Mouse (Mus musculus) testis, postnatal 10 days (tissue): ENCODE data around the gene Gm20388.

Experiments used
- DNase-seq: peaks from one replicate; pipeline ENCODE4 v3.0.0; 2021; ENCODE audit warnings: low spot score

Gene Gm20388

DNA sequence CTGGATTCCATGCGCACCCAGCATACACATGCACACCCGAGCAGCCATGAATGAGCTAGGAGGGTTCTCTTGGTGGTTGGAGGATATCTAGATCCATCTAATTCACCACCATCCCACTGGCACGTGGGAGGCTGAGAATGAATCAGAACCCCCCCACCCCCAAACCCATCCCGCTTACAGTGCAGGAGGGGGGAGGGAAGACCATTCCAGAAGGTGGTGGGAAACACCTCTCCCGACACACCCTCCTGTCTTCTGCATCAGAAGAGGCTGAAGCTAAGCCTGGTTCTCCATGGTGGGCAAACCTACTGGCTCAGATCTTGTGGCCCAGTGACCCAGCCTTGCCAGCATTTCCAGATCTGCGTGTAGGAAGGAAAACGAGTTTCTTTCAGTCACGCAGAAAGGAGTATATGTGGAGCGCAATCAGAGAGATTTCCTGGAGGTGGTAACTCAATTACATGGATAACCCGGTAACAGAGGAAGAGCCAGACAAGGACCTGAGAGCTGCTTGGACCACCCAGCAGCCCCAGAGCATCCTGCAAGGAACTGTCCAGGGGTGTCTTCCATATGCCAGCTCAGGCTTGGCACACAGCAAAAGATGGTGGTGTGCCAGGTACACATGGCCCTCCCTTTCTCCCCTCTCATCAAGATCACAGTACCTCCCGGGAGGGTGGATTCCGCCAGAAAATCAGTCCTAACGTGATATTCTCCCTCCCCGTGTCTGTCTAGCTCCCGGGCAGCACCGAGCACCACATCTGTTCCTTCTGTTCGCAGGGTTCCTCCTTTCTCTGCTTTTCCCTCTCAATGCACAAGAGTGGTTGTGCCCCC, 2765.2 kb downstream of the Gm20388 start:
- DNase-seq = no peak

DNA sequence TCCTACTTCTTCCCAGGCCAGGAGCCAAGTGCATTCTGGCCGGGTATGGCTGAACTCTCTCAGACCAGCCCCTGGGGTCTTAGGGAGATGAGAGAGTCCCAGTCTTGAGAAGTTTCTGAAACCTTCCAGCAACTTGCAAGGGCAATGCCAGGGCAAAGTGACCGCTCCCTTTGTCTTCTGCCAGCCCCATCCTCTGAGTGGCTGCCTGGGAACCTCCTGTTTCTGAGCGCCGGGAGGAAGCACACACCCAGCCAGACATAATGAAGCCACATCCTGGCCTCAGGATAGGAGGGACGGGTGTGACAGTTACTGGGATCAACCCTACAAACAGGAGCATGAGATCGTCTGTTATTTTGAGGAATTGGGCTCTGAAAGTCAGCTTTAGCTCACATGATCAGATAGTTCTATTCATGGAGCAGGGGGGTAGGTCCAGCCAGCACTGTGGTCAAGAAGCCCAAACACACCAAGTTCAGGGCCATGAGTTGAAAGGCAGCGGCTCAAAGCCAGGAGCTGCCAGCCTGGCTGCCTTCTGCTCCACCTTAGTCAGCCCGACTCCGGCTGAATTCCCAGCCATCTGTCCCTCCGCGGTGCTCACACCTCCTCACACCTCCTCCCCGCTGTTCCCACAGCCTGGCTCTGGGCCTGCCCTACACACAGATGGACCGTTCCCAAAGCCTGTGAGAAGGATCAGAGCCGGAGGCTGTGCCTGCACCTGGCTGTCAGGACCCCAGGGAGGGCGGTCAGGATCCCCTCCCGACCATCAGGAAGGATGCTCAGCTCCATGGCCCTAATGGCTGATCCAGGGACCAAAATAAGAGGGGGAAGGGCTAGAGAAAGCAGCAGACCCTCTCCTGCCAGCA, 2766.2 kb downstream of the Gm20388 start:
- no peak for DNase-seq

DNA sequence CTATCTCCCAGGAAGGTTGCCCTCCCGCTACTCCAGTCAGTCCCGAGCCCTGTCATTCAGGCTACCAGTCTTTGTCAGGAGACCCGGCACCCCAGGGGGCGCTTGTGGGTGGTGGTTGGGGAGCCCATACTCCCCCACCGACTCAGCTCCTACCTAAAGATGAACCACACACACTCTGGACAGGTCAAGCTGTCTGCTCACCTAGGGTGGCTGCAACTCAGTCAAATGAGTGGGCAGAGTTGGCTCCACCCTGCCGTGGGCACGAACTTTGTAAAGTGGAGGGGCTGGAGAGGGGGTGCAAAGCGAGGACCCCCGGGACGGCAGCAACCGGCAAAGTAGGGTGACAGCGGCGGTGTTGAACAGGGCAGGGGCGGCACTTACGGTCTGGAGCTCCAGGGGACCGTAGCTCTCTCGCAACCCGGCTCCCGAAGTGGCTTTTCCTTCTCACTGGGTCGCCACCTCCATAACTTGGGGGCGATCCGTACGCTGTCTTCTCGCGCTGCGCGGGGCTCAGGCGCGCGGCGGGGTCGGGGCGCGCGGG, 2766.9 kb downstream of the Gm20388 start:
- peak; percentile 61 for DNase-seq

DNA sequence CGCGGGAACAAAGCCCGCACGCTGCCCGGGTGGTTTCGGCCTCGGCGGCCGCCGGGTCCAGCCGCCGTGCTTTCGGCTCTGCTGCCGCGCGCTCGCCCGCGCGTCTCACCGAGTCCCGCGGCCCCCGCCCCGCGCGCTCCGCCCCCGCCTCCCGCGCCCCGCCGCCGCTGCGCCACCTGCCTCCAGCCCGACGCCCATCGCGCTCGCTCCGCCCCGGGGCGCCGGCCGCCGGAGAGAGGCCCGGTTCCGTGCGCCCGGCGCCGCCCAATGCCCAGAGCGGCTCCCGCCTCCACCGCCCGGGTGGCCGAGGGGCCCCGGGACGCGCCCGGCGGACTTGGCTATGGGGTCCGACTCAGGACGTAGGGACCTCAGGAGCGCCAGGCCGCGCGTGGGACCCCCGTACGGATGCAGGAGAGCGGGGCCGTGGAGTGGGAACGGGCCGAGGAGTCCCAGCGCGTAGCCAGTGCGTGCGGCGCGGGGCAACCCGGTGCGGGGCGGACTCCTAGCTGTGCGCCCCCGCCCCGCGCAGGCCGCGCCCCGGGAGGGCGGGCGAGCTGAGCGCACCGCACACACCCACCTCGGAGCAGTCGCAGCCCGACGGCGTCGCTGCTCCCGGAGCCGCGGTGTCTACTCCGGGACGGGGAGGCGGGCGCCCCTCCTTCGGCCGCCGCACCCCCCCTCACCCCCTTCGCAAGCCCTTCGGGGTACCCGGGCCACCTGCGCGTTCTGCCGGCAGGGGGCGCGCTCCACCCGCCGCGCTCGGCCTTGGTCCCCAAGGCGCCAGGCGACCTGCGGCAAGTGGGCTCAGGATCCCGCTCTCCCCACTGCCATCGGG, 2767.6 kb downstream of the Gm20388 start:
- peak; percentile 88 for DNase-seq

DNA sequence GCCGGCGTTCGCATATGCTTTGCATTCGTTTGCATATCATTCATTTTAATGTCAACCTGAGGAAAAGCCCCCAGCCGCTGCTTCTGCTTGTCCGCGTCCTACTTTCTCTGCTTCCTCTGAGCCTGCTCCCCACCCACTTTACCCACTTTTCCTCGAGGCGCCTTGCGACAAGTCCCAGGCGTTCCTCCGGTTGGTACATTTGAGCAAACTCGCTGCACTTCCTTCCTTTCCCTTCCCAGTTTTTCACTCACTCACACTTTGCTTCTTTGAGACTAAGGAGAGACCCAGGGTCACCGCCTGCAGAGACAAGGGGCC, 2768.2 kb downstream of the Gm20388 start:
- no peak for DNase-seq

DNA sequence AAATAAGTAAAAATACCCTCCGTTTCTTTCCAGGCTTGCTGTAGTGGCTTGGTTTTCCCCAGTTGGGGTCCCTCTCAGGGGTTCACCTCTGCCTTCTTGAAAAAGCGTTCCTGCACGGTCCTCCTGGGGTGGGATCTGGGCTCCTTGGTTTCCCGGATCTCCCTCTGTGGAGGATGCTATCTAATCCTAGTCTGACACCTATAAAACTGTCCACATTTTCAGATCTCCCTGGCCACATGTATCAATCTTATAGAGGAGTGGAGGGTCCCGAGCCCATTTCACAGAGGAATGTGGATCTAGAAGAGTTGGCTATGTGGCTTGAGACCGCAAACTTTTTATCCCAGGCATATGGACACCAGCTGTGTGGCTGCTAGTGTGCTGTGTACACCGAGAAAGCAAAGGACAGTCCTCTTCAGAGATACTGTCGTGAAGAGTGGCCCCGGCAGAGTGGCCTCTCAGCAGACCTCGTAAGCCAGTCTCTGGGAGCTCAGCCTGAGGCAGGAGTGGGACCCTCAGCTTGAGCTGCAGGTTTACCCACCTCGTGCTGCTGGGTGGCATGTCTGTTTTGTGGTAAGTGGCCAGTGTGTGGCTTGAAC, 2768.8 kb downstream of the Gm20388 start:
- DNase-seq = no peak

DNA sequence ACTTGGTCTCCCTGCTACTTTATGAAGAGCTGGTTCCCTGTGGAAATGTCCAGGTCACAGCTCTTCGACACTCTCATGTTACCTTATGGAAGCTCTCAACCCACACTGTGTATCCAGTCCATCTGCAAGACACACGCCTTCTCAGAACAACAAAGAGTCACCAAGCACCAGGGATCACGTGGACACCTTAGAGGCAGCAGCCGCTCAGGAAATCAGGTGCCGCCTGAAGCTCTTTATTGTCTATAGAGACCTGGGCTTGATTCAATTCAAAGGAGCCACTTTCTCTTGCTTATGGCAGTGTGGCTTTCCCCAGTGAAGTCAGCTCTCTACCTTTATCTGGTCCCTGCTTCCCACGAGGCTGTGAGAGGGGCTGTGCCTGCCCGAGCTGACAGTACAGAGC, 2769.5 kb downstream of the Gm20388 start:
- no peak for DNase-seq

DNA sequence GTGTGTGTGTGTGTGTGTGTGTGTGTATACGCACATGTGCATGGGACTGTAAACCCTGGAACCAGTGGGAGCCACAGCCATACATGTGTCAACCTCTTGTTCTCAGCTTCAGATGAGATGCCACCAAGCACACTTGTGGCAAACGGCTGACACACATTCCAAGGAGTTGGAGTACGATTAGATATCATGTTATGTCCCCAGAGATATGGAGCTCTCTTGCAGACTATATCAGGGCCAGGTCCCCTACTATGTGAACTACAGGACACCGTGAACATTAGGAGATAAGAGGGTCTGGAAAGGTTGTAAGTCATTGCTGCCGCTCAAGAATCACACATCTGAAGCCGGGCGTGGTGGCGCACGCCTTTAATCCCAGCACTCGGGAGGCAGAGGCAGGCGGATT, 2772.2 kb downstream of the Gm20388 start:
- no peak for DNase-seq

DNA sequence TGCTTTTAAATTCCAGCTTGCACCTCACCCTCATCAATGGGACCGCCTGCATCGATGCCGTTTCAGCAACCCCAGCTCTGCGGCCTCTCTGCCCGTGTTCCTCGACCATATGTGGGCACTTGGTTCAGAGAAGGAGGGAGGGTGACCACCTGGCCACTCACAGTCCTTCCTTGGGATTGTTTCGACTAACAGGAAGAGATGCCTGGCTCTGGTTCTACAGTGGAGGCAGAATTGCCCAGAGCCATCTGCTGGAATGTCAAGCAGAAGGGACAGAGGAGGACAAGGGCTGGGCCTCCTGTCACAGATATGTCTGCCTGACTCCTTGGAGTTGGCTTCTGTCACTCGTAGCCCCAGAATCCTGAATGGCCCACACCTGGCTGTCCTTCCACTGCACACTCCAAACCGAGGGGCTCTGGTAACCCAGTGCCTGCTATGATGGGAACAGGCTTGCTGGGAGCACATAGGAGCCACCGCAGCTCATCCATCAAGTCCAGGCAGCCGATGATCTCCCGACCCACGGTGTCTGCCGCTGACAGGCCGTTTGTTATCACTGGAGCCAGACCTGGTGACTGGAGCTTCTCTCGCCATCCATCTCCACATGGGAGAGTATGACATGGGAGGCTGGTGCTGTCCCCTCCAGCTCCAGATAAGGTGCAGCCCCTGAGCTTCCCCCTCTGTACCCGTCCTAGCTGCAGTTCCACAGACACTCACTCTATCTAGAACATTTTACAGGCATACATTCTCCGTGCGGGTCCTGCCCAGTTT, 2774.6 kb downstream of the Gm20388 start:
- DNase-seq = no peak

DNA sequence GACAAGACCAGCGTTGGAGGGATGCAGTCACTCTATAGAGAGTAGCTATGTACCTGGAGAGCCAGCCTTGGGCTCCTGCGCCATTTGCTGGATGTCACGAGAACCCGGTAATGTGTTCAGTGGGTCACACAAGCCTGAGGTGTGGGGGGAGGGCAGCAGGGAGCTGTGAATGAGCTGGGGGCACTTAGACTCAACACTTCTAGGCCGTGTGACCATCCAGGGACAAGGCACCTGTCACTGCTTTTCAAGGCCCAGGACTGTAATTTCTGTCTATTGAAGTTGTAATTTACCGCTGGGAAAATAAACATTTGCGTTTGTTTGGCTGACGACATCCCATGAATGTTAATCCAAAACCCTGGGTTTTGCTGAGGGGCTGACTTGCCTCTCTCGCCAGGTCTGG, 2776.2 kb downstream of the Gm20388 start:
- DNase-seq = no peak

DNA sequence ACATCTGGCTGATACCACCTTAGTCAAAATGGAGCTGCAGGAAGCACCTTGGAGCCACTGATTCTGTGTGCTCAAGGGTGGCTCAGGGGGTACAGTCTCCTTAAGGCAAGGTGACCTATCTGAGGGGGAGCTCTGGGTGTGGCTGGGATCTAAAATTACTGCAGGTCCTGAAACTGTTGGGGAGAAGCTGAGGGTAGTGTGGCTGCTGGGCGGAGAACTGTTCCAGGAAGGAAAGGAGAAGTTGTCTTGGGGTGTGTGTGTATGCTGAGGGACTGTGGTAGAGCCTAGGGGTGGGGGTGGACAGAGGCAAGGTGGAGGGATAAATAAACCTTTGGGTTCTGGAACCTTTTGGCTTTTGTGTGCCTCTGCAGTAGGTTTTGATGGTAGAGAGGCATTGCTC, 2778.7 kb downstream of the Gm20388 start:
- DNase-seq = no peak

DNA sequence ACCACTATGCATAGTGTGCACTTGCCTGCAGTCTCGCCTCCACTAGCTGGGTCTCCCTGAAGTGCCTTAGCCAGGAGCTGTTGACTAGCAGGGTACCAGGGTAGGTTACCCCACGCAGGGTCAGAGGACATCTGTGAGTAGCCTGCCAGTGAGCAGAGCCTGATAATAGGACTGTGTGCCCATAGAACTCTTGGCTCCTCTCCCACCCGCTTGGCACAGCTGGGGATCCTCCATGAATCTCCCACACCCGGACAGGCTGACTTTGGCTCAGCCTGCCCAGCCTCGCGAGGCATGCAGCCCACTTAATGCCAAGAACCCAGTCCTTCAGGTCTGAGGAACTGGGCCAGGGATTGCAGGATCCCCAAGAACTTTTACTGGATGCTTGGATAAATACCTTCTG, 2780.4 kb downstream of the Gm20388 start:
- DNase-seq = peak; percentile 69

DNA sequence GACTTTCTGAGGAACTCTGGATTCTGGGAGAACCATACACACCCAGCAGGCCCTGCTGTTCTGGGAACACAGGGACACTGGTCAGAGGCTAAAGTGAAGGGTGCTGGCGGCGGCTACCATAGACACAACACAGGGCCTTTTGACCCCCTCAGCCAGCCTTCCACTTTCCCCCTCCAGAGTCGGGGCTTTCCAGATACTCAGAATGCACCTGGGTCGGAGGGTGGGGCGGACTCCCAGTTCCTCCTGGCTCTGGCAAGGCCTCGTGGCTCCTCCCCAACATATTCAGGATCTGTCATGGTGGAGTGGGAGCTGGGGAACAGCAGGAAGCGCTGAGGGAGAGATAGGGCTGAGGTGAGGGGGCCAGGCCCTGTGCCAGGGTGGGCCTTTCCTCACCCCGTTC, 2781.5 kb downstream of the Gm20388 start:
- DNase-seq = no peak

DNA sequence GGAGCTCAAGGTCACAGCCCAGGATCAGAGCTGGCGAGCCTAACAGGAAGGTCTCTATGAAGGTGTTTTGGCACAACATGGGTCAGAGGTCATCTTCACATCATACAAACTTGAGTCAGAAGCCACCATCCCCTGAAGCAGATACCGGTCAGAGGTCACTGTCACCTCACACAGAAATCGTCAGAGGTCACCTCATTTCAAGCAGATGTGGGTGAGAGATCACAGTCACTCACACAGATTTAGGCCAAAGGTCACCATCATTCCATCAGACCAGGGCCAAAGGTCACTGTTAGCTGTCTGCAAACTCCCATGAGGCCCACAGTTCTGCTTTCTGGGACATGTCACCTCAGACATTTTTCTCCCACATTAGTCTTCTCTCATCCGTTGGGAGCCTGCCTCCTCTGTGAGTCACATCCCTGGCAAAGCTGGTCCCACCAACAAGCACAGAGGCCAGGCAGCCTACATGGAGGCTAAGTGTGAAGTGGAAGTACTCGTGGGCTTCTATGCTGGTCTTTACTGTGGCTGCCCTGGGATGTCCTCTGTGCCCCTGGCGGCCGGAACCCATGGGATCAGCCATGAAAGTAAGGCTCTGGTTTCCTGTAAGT, 2784.9 kb downstream of the Gm20388 start:
- no peak for DNase-seq

DNA sequence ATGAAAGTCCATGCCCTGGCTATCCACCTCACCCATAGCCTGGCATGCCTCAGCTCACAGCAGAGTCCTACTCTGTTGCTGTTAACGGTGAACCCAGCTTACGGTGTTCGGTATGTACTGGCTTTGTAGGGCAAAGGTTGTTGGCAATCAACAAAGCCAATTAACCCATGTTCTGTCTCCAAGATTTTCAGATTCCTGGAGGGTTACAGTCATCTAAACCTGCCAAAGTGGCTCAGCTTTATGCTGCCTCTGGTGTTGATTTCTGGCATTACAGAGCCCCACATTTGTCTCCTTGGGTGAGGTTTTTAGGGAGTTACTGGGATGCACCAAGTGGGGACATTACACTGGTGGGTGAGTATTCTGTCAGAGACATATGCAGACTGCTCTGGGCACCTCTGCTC, 2786.5 kb downstream of the Gm20388 start:
- DNase-seq = peak; percentile 70

DNA sequence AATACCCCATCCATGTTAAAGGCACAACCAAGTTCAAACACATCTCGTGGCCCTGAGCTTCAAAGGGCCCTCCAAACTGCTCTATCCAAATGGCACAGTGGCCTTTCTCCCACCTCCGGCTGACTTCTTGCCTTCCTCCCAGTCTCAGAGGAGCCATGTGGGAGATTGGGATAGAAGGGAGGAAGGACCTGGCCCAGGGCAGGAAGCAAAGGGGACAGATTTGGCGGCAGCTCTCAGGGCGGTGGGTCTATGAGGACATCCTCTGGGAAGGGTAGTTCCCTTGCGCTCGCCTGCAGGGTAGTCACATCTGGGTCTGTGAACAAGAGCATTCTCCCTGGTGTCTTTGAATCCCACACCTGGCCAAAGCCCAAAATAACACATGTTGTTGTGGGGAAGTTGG, 2786.9 kb downstream of the Gm20388 start:
- DNase-seq = no peak

DNA sequence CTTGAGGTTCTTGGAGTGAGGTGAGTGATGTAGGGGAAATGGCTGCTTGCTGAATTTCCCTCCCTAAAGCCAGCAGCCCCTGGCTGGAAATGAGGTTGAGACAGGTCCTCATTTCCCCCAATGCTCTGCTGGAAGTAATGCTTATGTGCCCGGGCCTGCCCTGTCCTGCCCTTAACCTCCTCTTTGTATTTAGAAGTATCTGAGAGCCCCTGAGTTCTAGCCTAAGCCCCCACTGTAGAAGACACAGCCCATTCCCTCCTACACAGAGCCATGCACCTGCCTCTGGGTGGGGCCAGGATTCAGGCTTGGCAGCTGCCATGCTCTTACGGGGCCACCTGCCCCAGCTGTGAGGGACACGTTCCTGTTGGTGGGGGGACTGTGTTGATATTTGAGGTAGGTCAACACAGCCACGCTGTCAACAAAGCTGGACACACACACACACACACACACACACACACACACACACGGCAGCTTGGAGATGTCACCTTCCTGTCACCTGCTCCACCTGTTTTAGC, 2787.7 kb downstream of the Gm20388 start:
- no peak for DNase-seq

DNA sequence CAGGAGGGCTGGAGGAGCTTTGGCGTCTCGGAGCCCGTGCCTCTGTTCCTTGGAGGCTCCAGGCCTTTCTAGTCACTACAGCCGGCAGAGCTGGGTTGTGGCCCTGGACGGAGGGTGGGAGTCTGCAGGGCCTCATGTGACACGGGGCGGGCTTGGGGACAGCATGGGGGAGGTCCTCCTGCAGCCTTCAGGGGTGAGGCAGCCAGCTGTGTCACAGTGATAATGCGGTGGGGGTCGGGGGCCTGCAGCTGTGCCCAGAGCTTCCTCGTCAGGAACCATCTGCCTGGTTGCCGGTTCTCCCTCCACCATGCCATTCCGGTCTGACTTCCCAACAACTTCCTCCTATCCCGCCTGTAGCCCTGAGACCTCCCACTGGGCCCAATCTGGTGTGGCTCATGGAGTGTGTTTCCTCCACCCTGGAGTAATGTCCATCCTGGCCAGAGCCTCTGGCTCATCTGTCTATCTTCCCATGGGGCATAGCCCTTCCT, 2788.4 kb downstream of the Gm20388 start, which contains the start of gene Cbfa2t3:
Gene Cbfa2t3, minus strand, starts transcription at position 105 of the 488 bp plus-strand sequence.
- DNase-seq = no peak

DNA sequence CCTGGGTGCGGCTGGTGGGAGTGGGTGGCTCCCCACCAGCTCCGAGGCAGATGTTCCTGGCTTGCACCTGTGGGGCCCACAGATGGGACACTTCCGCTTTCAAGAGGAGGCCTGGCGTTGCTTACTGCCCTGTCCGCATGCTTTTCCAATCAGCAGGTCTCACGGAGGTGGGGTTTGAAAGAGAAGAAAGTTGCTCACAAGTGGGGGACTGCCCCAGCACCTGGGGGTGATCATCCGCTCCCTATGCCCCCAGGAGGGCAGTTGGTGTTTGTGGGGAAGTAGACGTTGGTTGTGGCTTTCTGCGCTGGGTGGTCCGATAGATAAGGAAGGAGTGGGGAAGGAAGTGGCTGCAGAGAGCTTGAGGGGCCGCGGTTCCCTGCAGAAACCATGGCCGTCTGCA, 2790.0 kb downstream of the Gm20388 start:
- no peak for DNase-seq
